Mouse (Mus musculus) heart, postnatal 0 days (tissue): ENCODE measurements around the gene Dkk1.

ENCODE experiments used
- CTCF ChIP-seq: IDR thresholded peaks from 2 replicates; pipeline ENCODE4 v1.5.1; 2016; ENCODE audit warnings: antibody characterized with exemption, control low read depth, low read depth
- EP300 ChIP-seq: IDR thresholded peaks from 2 replicates; pipeline ENCODE4 v1.6.1; 2016; ENCODE audit warnings: antibody characterized with exemption, low read depth

- TF ChIP-seq CTCF, result peak; percentile 83
- no peak for TF ChIP-seq EP300
Observed at GRCm38 (mm10) chr19:30554467-30554881, 5.0 kb upstream of the Dkk1 start.
